In genomic region chr11:70820120-70820519, GRCm38 (mm10) we compare ENCODE assay signal across 37 mouse cellular contexts. TPM values are rescaled to one million over a fixed set of nuclear protein-coding genes. Genes with fewer than 3 reads are reported as not detected.
"Had no signal": no experiment of that assay in that cellular context is flagged by ENCODE, and none has a peak within 500 bp of the region (broad histone marks: within the 10 kb centered on the region; RNA-seq: fewer than 3 reads in every experiment).

No protein-coding gene starts in this region.

- H3K4me3 ChIP-seq: heart, embryonic 10.5 days; heart, embryonic 12.5 days; heart, embryonic 13.5 days; heart, embryonic 15.5 days; hindbrain, embryonic 10.5 days; hindbrain, embryonic 12.5 days; hindbrain, embryonic 13.5 days; hindbrain, embryonic 15.5 days; kidney, embryonic 15.5 days; layer of hippocampus, adult 2 months; left cerebral cortex, adult 2 months had no signal

- DNase-seq: heart, postnatal 10 days; heart, postnatal 36 days; heart, postnatal 4 days; kidney, adult 11 months; kidney, adult 18-20 months; kidney, adult 2 months; kidney, adult 8-10 months; kidney, adult 9 months; kidney, postnatal 10 days; kidney, postnatal 14 days; kidney, postnatal 25 days; kidney, postnatal 36 days; kidney, postnatal 4 days; layer of hippocampus, adult 9-11 months; layer of hippocampus, postnatal 36 days had no signal

- H3K36me3 ChIP-seq: heart, embryonic 10.5 days; heart, embryonic 12.5 days; heart, embryonic 13.5 days; heart, embryonic 15.5 days; hindbrain, embryonic 10.5 days; hindbrain, embryonic 12.5 days; hindbrain, embryonic 13.5 days; hindbrain, embryonic 15.5 days; kidney, embryonic 15.5 days had no signal

- H3K4me1 ChIP-seq: hindbrain, embryonic 15.5 days had no signal

- ATAC-seq: hindbrain, embryonic 16.5 days; hindbrain, postnatal 0 days; inflammation-experienced regulatory T-cells, adult 6 months had no signal

- H3K9ac ChIP-seq: heart, embryonic 12.5 days; heart, embryonic 13.5 days; heart, embryonic 15.5 days; hindbrain, embryonic 12.5 days; hindbrain, embryonic 13.5 days; hindbrain, embryonic 14.5 days; hindbrain, embryonic 15.5 days; kidney, embryonic 15.5 days had no signal

- H3K4me2 ChIP-seq: heart, embryonic 11.5 days; heart, embryonic 12.5 days; heart, embryonic 13.5 days; heart, embryonic 15.5 days; hindbrain, embryonic 12.5 days; hindbrain, embryonic 13.5 days; hindbrain, embryonic 14.5 days; hindbrain, embryonic 15.5 days; kidney, embryonic 15.5 days had no signal

- H3K9me3 ChIP-seq: heart, embryonic 10.5 days; heart, embryonic 13.5 days; heart, embryonic 15.5 days; hindbrain, embryonic 10.5 days; hindbrain, embryonic 12.5 days; hindbrain, embryonic 13.5 days; hindbrain, embryonic 15.5 days; kidney, embryonic 15.5 days had no signal

- H3K27me3 ChIP-seq: heart, embryonic 12.5 days; heart, embryonic 13.5 days; heart, embryonic 15.5 days; hindbrain, embryonic 12.5 days; hindbrain, embryonic 13.5 days; hindbrain, embryonic 15.5 days; kidney, embryonic 15.5 days had no signal

- H3K27ac ChIP-seq: heart, embryonic 10.5 days; heart, embryonic 13.5 days; heart, embryonic 15.5 days; hindbrain, embryonic 10.5 days; hindbrain, embryonic 12.5 days; hindbrain, embryonic 13.5 days; hindbrain, embryonic 14.5 days; hindbrain, embryonic 15.5 days; hindbrain, postnatal 0 days; kidney, embryonic 15.5 days; kidney, postnatal 0 days; layer of hippocampus, adult 2 months; left cerebral cortex, adult 2 months had no signal

RNA-seq across cellular contexts. Expression of gene Scimp, which starts 7.7 kb away (rescaled TPM):
- total RNA-seq: heart, postnatal 10 days; heart, postnatal 4 days; hindbrain, postnatal 0 days; layer of hippocampus, adult 18-20 months; layer of hippocampus, adult 2 months; layer of hippocampus, postnatal 14 days; layer of hippocampus, postnatal 25 days; layer of hippocampus, postnatal 36 days; left cerebral cortex, adult 18-20 months; left cerebral cortex, adult 2 months had no signal
- polyA plus RNA-seq: heart, embryonic 10.5 days; heart, embryonic 12.5 days; hindbrain, embryonic 10.5 days; hindbrain, embryonic 12.5 days; hindbrain, embryonic 14.5 days; hindbrain, embryonic 15.5 days; kidney, embryonic 14.5 days had no signal
